Mouse (Mus musculus) ES-E14 (cell line): Measurements from ENCODE around the gene Gm44973.

Experiments
- CHD2 ChIP-seq: IDR thresholded peaks from 2 replicates; pipeline ENCODE4 v1.6.1; 2014; ENCODE audit warnings: mild to moderate bottlenecking, low read depth, low read length, inconsistent platforms
- HCFC1 ChIP-seq: IDR thresholded peaks from 2 replicates; pipeline ENCODE4 v1.6.1; 2012; ENCODE audit warnings: low read length, inconsistent platforms, borderline replicate concordance; ENCODE audit not compliant: insufficient read depth
- MAFK ChIP-seq: IDR thresholded peaks from 2 replicates; pipeline ENCODE4 v1.6.1; 2014; ENCODE audit warnings: mild to moderate bottlenecking, low read depth, low read length, inconsistent platforms; ENCODE audit not compliant: insufficient read depth
- ZC3H11A ChIP-seq: IDR thresholded peaks from 2 replicates; pipeline ENCODE4 v1.6.1; 2012; ENCODE audit warnings: low read depth, mild to moderate bottlenecking, inconsistent platforms, low read length, borderline replicate concordance
- ZNF384 ChIP-seq: IDR thresholded peaks from 2 replicates; pipeline ENCODE4 v1.6.1; 2012; ENCODE audit warnings: low read depth, low read length, inconsistent platforms

- TF ChIP-seq CHD2 (no peak), ZNF384 (no peak), ZC3H11A (no peak), MAFK (no peak), HCFC1 (no peak)
Measured at GRCm38 (mm10) chr7:5017352-5017751, 2.1 kb downstream of the Gm44973 start.
